Mouse (Mus musculus) splenic B cell, adult 2 months (primary cell): ENCODE data around the gene Msrb1.
A peak's percentile ranks its signal among the peaks of the same experiment; 100 is the strongest.

Experiments used
- DNase-seq: peaks from one replicate; pipeline ENCODE4 v3.0.0-alpha.2; 2011; ENCODE audit warnings: low read depth, low spot score
- H3K27me3 ChIP-seq: 2 replicates; pipeline ENCODE4 v1.6.1; 2012; ENCODE audit warnings: mild to moderate bottlenecking, low read length, moderate library complexity, mixed read lengths; ENCODE audit not compliant: control insufficient read depth, poor library complexity, insufficient read depth, severe bottlenecking
- H3K36me3 ChIP-seq: 2 replicates; pipeline ENCODE4 v1.6.1; 2012; ENCODE audit warnings: mild to moderate bottlenecking, low read length, moderate library complexity, mixed read lengths; ENCODE audit not compliant: control insufficient read depth, poor library complexity, insufficient read depth, severe bottlenecking

Msrb1 gene

GRCm38 (mm10) chr17:24745526-24746497, 9.4 kb downstream of the Msrb1 start:
- Histone ChIP-seq H3K27me3 (no peaks in the 10 kb centered on the region), H3K36me3 (no peaks in the 10 kb centered on the region)
- peak; percentile 94 for DNase-seq

GRCm38 (mm10) chr17:24746986-24747385, 10.5 kb downstream of the Msrb1 start:
- Histone ChIP-seq H3K27me3 (no peaks in the 10 kb centered on the region), H3K36me3 (no peaks in the 10 kb centered on the region)
- DNase-seq, result no peak

GRCm38 (mm10) chr17:24751528-24751927, 15.1 kb downstream of the Msrb1 start:
- no peak for DNase-seq
- Histone ChIP-seq H3K36me3 (no peaks in the 10 kb centered on the region), H3K27me3 (no peaks in the 10 kb centered on the region; the same call in 1 of the 2 replicates)

- no peaks in the 10 kb centered on the region for H3K36me3 ChIP-seq
- peak; percentile 31 for DNase-seq
- no peaks in the 10 kb centered on the region; the same call in 1 of the 2 replicates for H3K27me3 ChIP-seq
Observed at GRCm38 (mm10) chr17:24752415-24753394, 16.3 kb downstream of the Msrb1 start, which contains the start of gene Hs3st6. TSS of gene Hs3st6 (plus strand) at chr17:24752988.

- no peak for DNase-seq
- Histone ChIP-seq H3K36me3 (no peaks in the 10 kb centered on the region), H3K27me3 (no peaks in the 10 kb centered on the region; the same call in 1 of the 2 replicates)
Observed at GRCm38 (mm10) chr17:24757394-24757793, 21.0 kb downstream of the Msrb1 start.

GRCm38 (mm10) chr17:24761121-24761520, 24.7 kb downstream of the Msrb1 start:
- DNase-seq, result no peak
- Histone ChIP-seq H3K36me3 (no peaks in the 10 kb centered on the region), H3K27me3 (no peaks in the 10 kb centered on the region)

GRCm38 (mm10) chr17:24765016-24765905, 28.8 kb downstream of the Msrb1 start:
- Histone ChIP-seq H3K27me3 (no peaks in the 10 kb centered on the region), H3K36me3 (no peaks in the 10 kb centered on the region)
- DNase-seq, result no peak

GRCm38 (mm10) chr17:24766266-24766875, 29.9 kb downstream of the Msrb1 start:
- no peak for DNase-seq
- Histone ChIP-seq H3K36me3 (no peaks in the 10 kb centered on the region), H3K27me3 (no peaks in the 10 kb centered on the region)

- peak; percentile 37 for DNase-seq
- no peaks in the 10 kb centered on the region for H3K27me3 ChIP-seq
- H3K36me3 ChIP-seq, result no peaks in the 10 kb centered on the region
Observed at GRCm38 (mm10) chr17:24769146-24769545, 32.7 kb downstream of the Msrb1 start.

GRCm38 (mm10) chr17:24773241-24773640, 36.8 kb downstream of the Msrb1 start:
- Histone ChIP-seq H3K36me3 (no peaks in the 10 kb centered on the region), H3K27me3 (no peaks in the 10 kb centered on the region)
- peak; percentile 20 for DNase-seq

GRCm38 (mm10) chr17:24775173-24775572, 38.7 kb downstream of the Msrb1 start:
- H3K36me3 ChIP-seq, result no peaks in the 10 kb centered on the region
- DNase-seq, result no peak
- no peaks in the 10 kb centered on the region; the same call in 1 of the 2 replicates for H3K27me3 ChIP-seq

GRCm38 (mm10) chr17:24777073-24777472, 40.6 kb downstream of the Msrb1 start:
- Histone ChIP-seq H3K27me3 (no peaks in the 10 kb centered on the region; the same call in 1 of the 2 replicates), H3K36me3 (no peaks in the 10 kb centered on the region)
- DNase-seq, result no peak

- Histone ChIP-seq H3K36me3 (no peaks in the 10 kb centered on the region), H3K27me3 (no peaks in the 10 kb centered on the region; the same call in 1 of the 2 replicates)
- peak; percentile 36 for DNase-seq
Observed at GRCm38 (mm10) chr17:24780821-24781220, 44.4 kb downstream of the Msrb1 start.
